Mouse (Mus musculus) MEL (cell line): Measurements from ENCODE around the gene Rftn1. TPM values are rescaled to one million over a fixed set of nuclear protein-coding genes. Genes with fewer than 3 reads are reported as not detected.

Experiments used
- DNase-seq: peaks from one replicate; pipeline ENCODE4 v3.0.0; 2011; ENCODE audit warnings: low read depth, low spot score
- H3K27ac ChIP-seq: 2 replicates; pipeline ENCODE4 v1.5.1; 2012; ENCODE audit warnings: low read depth, mild to moderate bottlenecking, control low read depth, low read length, moderate library complexity; ENCODE audit not compliant: control insufficient read depth
- H3K27me3 ChIP-seq, 2 experiments: fragments of 150-350 bp in 1 of 2; sonication (generic) in 1 of 2; 2 replicates each; pipeline ENCODE4 v1.6.1; 2012; ENCODE audit warnings: low read length in 2 of 2, mild to moderate bottlenecking in 2 of 2, improper control_type of control experiment in 1 of 2, moderate library complexity in 1 of 2; ENCODE audit not compliant: insufficient read depth in 2 of 2, control insufficient read depth in 1 of 2
- H3K36me3 ChIP-seq, 2 experiments: 2 replicates each; pipeline ENCODE4 v1.6.1; 2012 to 2014; ENCODE audit warnings: low read length in 2 of 2, improper control_type of control experiment in 1 of 2, inconsistent platforms in 1 of 2, mild to moderate bottlenecking in 1 of 2; ENCODE audit not compliant: insufficient read depth in 2 of 2, control insufficient read depth in 1 of 2
- H3K4me1 ChIP-seq, 2 experiments: fragments of 150-350 bp in 1 of 2; sonication (generic) in 1 of 2; 2 replicates each; pipeline ENCODE4 v1.6.1; 2012; ENCODE audit warnings: low read length in 2 of 2, improper control_type of control experiment in 1 of 2, mild to moderate bottlenecking in 1 of 2; ENCODE audit not compliant: insufficient read depth in 2 of 2, control insufficient read depth in 1 of 2
- H3K4me3 ChIP-seq, 2 experiments: fragments of 150-350 bp in 1 of 2; sonication (generic) in 1 of 2; 2 replicates each; pipeline ENCODE4 v1.5.1; 2012; ENCODE audit warnings: low read depth in 2 of 2, low read length in 2 of 2, mild to moderate bottlenecking in 2 of 2, moderate library complexity in 2 of 2, control low read depth in 1 of 2, improper control_type of control experiment in 1 of 2; ENCODE audit not compliant: control insufficient read depth in 1 of 2, insufficient read depth in 1 of 2
- H3K79me2 ChIP-seq: 2 replicates; pipeline ENCODE4 v1.6.1; 2012; ENCODE audit warnings: mild to moderate bottlenecking, low read length, moderate library complexity; ENCODE audit not compliant: control insufficient read depth, poor library complexity, insufficient read depth
- H3K9ac ChIP-seq: 2 replicates; pipeline ENCODE4 v1.6.1; 2012; ENCODE audit warnings: low read depth, mild to moderate bottlenecking, control low read depth, low read length, moderate library complexity; ENCODE audit not compliant: control insufficient read depth, poor library complexity, severe bottlenecking
- H3K9me3 ChIP-seq: fragments of 150-350 bp; sonication (generic); replicated peaks from 2 replicates; pipeline ENCODE4 v1.6.1; 2012; ENCODE audit warnings: mild to moderate bottlenecking, low read length, improper control_type of control experiment, moderate library complexity; ENCODE audit not compliant: insufficient read depth
- BHLHE40 ChIP-seq: IDR thresholded peaks from 2 replicates; pipeline ENCODE4 v1.6.1; 2012; ENCODE audit warnings: low read depth, mild to moderate bottlenecking, inconsistent platforms, low read length, improper control_type of control experiment, borderline replicate concordance
- CTCF ChIP-seq, 3 experiments: IDR thresholded peaks in 2 of 3; conservative IDR thresholded peaks in 1 of 3; 2 replicates each; pipeline ENCODE4 v1.5.1; 2011 to 2012; ENCODE audit warnings: low read length in 3 of 3, low read depth in 2 of 3, mild to moderate bottlenecking in 2 of 3, improper control_type of control experiment in 1 of 3, inconsistent platforms in 1 of 3, mixed read lengths in 1 of 3, moderate library complexity in 1 of 3; ENCODE audit not compliant: control insufficient read depth in 1 of 3, insufficient read depth in 1 of 3, poor library complexity in 1 of 3, severe bottlenecking in 1 of 3
- ELF1 ChIP-seq: IDR thresholded peaks from 2 replicates; pipeline ENCODE4 v1.6.1; 2014; ENCODE audit warnings: low read depth, mild to moderate bottlenecking, inconsistent platforms, low read length, improper control_type of control experiment, moderate library complexity
- ETS1 ChIP-seq: IDR thresholded peaks from 2 replicates; pipeline ENCODE4 v1.6.1; 2012; ENCODE audit warnings: low read depth, mild to moderate bottlenecking, inconsistent platforms, low read length, improper control_type of control experiment, moderate library complexity
- GABPA ChIP-seq: IDR thresholded peaks from 2 replicates; pipeline ENCODE4 v1.6.1; 2012; ENCODE audit warnings: low read depth, mild to moderate bottlenecking, inconsistent platforms, low read length, improper control_type of control experiment, moderate library complexity
- HCFC1 ChIP-seq: IDR thresholded peaks from 2 replicates; pipeline ENCODE4 v1.6.1; 2012; ENCODE audit warnings: low read depth, mild to moderate bottlenecking, inconsistent platforms, low read length, improper control_type of control experiment, moderate library complexity
- MAFK ChIP-seq: IDR thresholded peaks from 2 replicates; pipeline ENCODE4 v1.6.1; 2011; ENCODE audit warnings: low read depth, mild to moderate bottlenecking, low read length, improper control_type of control experiment, borderline replicate concordance
- MAX ChIP-seq: IDR thresholded peaks from 2 replicates; pipeline ENCODE4 v1.6.1; 2011; ENCODE audit warnings: low read length, improper control_type of control experiment
- MAZ ChIP-seq: IDR thresholded peaks from 2 replicates; pipeline ENCODE4 v1.6.1; 2012; ENCODE audit warnings: low read depth, mild to moderate bottlenecking, inconsistent platforms, low read length, improper control_type of control experiment
- MYB ChIP-seq: IDR thresholded peaks from 2 replicates; pipeline ENCODE4 v1.6.1; 2011; ENCODE audit warnings: mild to moderate bottlenecking, low read depth, low read length, improper control_type of control experiment
- RCOR1 ChIP-seq: IDR thresholded peaks from 2 replicates; pipeline ENCODE4 v1.6.1; 2012; ENCODE audit warnings: low read depth, mild to moderate bottlenecking, inconsistent platforms, low read length, improper control_type of control experiment
- SMC3 ChIP-seq: IDR thresholded peaks from 2 replicates; pipeline ENCODE4 v1.6.1; 2011; ENCODE audit warnings: low read depth, low read length, improper control_type of control experiment
- TCF12 ChIP-seq: IDR thresholded peaks from 2 replicates; pipeline ENCODE4 v1.6.1; 2014; ENCODE audit warnings: low read depth, mild to moderate bottlenecking, inconsistent platforms, low read length, improper control_type of control experiment, moderate library complexity
- ZKSCAN1 ChIP-seq: IDR thresholded peaks from 2 replicates; pipeline ENCODE4 v1.6.1; 2012; ENCODE audit warnings: low read depth, mild to moderate bottlenecking, inconsistent platforms, low read length, improper control_type of control experiment, moderate library complexity
- polyA plus RNA-seq, 2 experiments: library from polyadenylated mRNA; stranded (reverse) in 1 of 2; unstranded in 1 of 2; fragments of >175 nt in 1 of 2; fragments of >200 nt in 1 of 2; gene quantifications; 2 replicates each; pipeline versions ENCODE4 v1.2.1 to v1.2.4; 2012; ENCODE audit warnings: low replicate concordance in 2 of 2, low read depth in 1 of 2; ENCODE audit not compliant: insufficient read length in 2 of 2, insufficient read depth in 1 of 2, missing spikeins in 1 of 2
- total RNA-seq: library from RNA; depleted of rRNA; stranded (reverse); fragments of 300-350 nt; gene quantifications from 2 replicates; pipeline ENCODE4 v1.2.3, GENCODE M21; 2012

Gene Rftn1
- total and polyA plus RNA-seq, 3 experiments = 70.2 to 76.1 TPM; not detected in 1

- H3K9ac ChIP-seq = peak overlapping the region; percentile 27; the same call in 1 of the 2 replicates
- no peak for TF ChIP-seq ZKSCAN1
- TF ChIP-seq MAZ = 0 out of 2 replicates have a peak, but pooled peaks have one; percentile 2
These were observed 46.4 kb upstream of the Rftn1 start for GRCm38 (mm10) chr17:50236702-50237435.

GRCm38 (mm10) chr17:50235943-50236701 lies 45.6 kb upstream of the Rftn1 start:
- H3K27ac ChIP-seq = no peak overlapping the region
- no peak overlapping the region for H3K9ac ChIP-seq
- no peaks in the 10 kb centered on the region for H3K27me3 ChIP-seq
- H3K9me3 ChIP-seq = no peaks in the 10 kb centered on the region
- peaks cover 0 to 7% of the 10 kb centered on the region in 2 experiments; a peak in 2 of 4 replicates for H3K4me1 ChIP-seq
- TF ChIP-seq GABPA (no peak), RCOR1 (no peak), CTCF (IDR thresholded peaks at IDR 0.05 in 2 of 3, conservative IDR thresholded peaks at IDR 0.05 in 1 of 3; ENCODE audit: control insufficient read depth in 1 of 3, insufficient read depth in 1 of 3, low read depth in 2 of 3, low read length in 3 of 3, poor library complexity in 1 of 3, severe bottlenecking in 1 of 3) (no peak), ELF1 (no peak), SMC3 (no peak; the same call in 1 of the 2 replicates), HCFC1 (no peak), MAX (no peak), ZKSCAN1 (no peak), MAFK (no peak), MYB (no peak), TCF12 (no peak), ETS1 (no peak), BHLHE40 (no peak)
- TF ChIP-seq, all 39 proteins: peak for 0
- no peak for DNase-seq
- H3K4me3 ChIP-seq = no peak overlapping the region
- 0 out of 4 replicates have a peak, but pooled peaks cover 0 to 2% of the 10 kb centered on the region in 2 experiments for H3K36me3 ChIP-seq
- H3K79me2 ChIP-seq = no peaks in the 10 kb centered on the region

More at GRCm38 (mm10) chr17:50236702-50237435, 46.4 kb upstream of the Rftn1 start:
- no peak overlapping the region for H3K4me3 ChIP-seq
- 0 out of 4 replicates have a peak, but pooled peaks cover 0 to 2% of the 10 kb centered on the region in 2 experiments for H3K36me3 ChIP-seq
- no peaks in the 10 kb centered on the region for H3K79me2 ChIP-seq
- no peak overlapping the region for H3K27ac ChIP-seq
- H3K4me1 ChIP-seq = peaks cover 0 to 7% of the 10 kb centered on the region in 2 experiments; a peak in 2 of 4 replicates
- DNase-seq = no peak
- H3K27me3 ChIP-seq = no peaks in the 10 kb centered on the region
- no peaks in the 10 kb centered on the region for H3K9me3 ChIP-seq
